Mouse (Mus musculus) spleen, postnatal 10 days (tissue): ENCODE results near the gene Qars.

Experiments used
- DNase-seq, 2 experiments: peaks; one replicate each; pipeline ENCODE4 v3.0.0; 2021 to 2022; ENCODE audit warnings: low spot score in 2 of 2

Qars gene

GRCm38 (mm10) chr9:108530954-108531353, 23.4 kb downstream of the Qars start:
- no peak for DNase-seq

- DNase-seq: no peak
Measured at GRCm38 (mm10) chr9:108531496-108531895, 24.0 kb downstream of the Qars start.

- no peak for DNase-seq
Measured at GRCm38 (mm10) chr9:108540846-108541245, 33.3 kb downstream of the Qars start.

- DNase-seq: no peak
Measured at GRCm38 (mm10) chr9:108545986-108546385, 38.5 kb downstream of the Qars start.

GRCm38 (mm10) chr9:108546875-108547274, 39.4 kb downstream of the Qars start:
- no peak for DNase-seq

GRCm38 (mm10) chr9:108559169-108559568, 51.7 kb downstream of the Qars start:
- DNase-seq: no peak

GRCm38 (mm10) chr9:108560227-108560841, 52.8 kb downstream of the Qars start, which contains the start of gene Impdh2:
Gene Impdh2, plus strand, starts transcription at chr9:108560286.
- DNase-seq: peak; percentile 90 to 95

GRCm38 (mm10) chr9:108563671-108564070, 56.2 kb downstream of the Qars start:
- DNase-seq: no peak

- no peak for DNase-seq
Measured at GRCm38 (mm10) chr9:108564131-108564530, 56.6 kb downstream of the Qars start.
